Mouse (Mus musculus) kidney, postnatal 10 days (tissue): ENCODE results near the gene Defb7.

Source experiments
- DNase-seq: peaks from one replicate; pipeline ENCODE4 v3.0.0; 2021; ENCODE audit warnings: mixed read lengths

The Defb7 gene

GRCm38 (mm10) chr8:19494797-19495196, at the start of gene Defb7:
Defb7 (plus strand) TSS chr8:19495097.
- no peak for DNase-seq

GRCm38 (mm10) chr8:19446378-19446777, 48.5 kb upstream of the Defb7 start:
- DNase-seq: no peak

DNA sequence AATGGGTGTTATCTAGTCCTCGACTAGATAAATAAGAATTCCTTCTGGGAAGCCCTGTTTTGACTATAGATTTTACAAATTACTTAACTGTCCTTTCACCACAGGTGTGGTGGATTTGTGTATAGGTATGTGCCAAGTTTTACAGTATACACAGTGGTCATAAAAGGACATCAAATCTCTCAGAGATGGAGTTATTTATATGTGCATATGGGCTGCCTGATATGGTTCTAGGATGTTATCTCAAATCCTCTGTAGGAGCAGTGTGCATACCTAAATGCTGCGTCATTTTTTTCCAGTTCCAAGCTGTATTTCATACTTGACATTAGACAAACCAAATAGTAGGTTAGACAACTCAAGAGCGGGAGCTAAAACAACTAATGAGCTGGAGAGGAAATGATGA, 33.5 kb upstream of the Defb7 start:
- no peak for DNase-seq

GRCm38 (mm10) chr8:19469026-19469425, 25.9 kb upstream of the Defb7 start:
- DNase-seq: no peak

- DNase-seq: no peak
Measured at GRCm38 (mm10) chr8:19500524-19500923, 5.6 kb downstream of the Defb7 start.

DNA sequence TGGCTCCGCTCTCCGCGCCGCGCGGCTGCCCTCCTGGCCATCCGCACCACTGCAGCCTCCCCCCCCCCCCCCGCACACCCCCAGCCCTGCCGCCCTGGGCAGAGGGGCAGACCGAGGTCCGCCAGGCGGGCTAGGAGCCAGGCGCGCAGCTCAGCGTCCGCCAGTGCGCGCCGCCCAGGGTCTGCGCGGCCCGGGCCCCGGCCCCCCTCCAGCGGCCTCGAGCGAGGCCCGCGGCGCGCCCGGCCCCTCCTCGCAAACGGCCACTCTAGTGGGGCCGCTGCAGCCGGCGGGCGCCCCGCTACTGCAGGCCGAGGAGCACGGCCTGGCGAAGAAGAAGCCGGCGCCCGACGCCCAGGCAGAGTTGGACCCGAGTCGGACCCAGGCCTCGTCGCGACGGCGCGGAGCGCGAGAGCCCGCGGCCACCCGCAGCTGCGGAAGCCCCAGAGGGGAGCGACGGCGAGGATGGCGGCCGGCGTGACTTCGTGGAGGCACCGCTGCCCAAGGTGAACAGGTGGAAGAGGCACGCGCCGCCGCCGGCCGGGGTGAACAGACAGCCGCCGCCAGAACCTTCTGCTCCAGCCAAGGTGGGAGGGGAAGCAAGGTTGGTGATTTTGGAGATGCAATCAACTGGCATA, 40.4 kb downstream of the Defb7 start:
- peak; percentile 26 for DNase-seq

DNA sequence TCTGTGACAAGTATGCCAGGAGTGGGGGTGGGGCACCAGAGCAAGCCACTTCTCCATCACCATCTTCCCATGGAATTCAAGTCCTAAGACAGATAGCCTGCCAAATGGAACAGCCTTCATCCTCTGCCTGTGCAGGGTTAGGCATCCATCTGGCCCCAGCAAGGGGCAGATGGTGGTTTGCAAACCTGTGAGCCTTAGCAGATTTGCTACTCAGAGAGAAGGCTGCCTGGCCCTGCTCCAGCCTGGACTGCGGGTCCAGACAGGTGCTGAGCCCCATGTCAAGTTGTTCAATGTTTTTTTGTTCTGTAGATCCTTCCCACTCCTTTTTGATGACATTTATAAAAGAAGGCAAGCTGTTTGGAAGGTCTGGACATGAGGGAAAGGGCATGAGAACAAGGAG, 45.5 kb downstream of the Defb7 start:
- DNase-seq: no peak
